In genomic region chr9:60329911-60330310, GRCm38 (mm10) we compare ENCODE assay signal across 18 mouse cellular contexts.
"Had no signal": no experiment of that assay in that cellular context is flagged by ENCODE, and none has a peak within 500 bp of the region (broad histone marks: within the 10 kb centered on the region; RNA-seq: fewer than 3 reads in every experiment).

No protein-coding gene starts in this region.

- H3K36me3 ChIP-seq: limb, embryonic 12.5 days; liver, embryonic 13.5 days; midbrain, embryonic 15.5 days; neural tube, embryonic 12.5 days; stomach, embryonic 15.5 days had no signal

- H3K9me3 ChIP-seq: limb, embryonic 12.5 days; liver, embryonic 13.5 days; megakaryocyte, embryonic 14.5 days; midbrain, embryonic 15.5 days; neural tube, embryonic 12.5 days; stomach, embryonic 15.5 days had no signal

- H3K4me3 ChIP-seq: left cerebral cortex, adult 2 months; limb, embryonic 12.5 days; liver, embryonic 13.5 days; megakaryocyte, embryonic 14.5 days; midbrain, embryonic 15.5 days; neural tube, embryonic 12.5 days; stomach, embryonic 15.5 days had no signal

- H3K27me3 ChIP-seq: limb, embryonic 12.5 days; liver, embryonic 13.5 days; midbrain, embryonic 15.5 days; neural tube, embryonic 12.5 days; stomach, embryonic 15.5 days had no signal

- H3K4me2 ChIP-seq: limb, embryonic 12.5 days; liver, embryonic 13.5 days; midbrain, embryonic 11.5 days; midbrain, embryonic 15.5 days; neural tube, embryonic 12.5 days; stomach, embryonic 15.5 days had no signal

- ATAC-seq: liver, postnatal 0 days; midbrain, embryonic 15.5 days had no signal

- H3K4me1 ChIP-seq: limb, embryonic 12.5 days; liver, embryonic 13.5 days; megakaryocyte, embryonic 14.5 days; midbrain, embryonic 15.5 days; neural tube, embryonic 12.5 days had no signal

- DNase-seq: kidney, adult 11 months; kidney, adult 9 months; kidney, postnatal 4 days; liver; liver, embryonic 13.5 days; liver, postnatal 0 days; lung, postnatal 10 days; thymus, adult 2 months; thymus, postnatal 25 days had no signal

- H3K27ac ChIP-seq: kidney, postnatal 0 days; left cerebral cortex, adult 2 months; limb, embryonic 12.5 days; liver, embryonic 13.5 days; macrophage; midbrain, embryonic 15.5 days; neural tube, embryonic 12.5 days; stomach, embryonic 15.5 days had no signal

- H3K9ac ChIP-seq: limb, embryonic 12.5 days; liver, embryonic 13.5 days; liver, postnatal 0 days; midbrain, embryonic 15.5 days; neural tube, embryonic 12.5 days; stomach, embryonic 15.5 days had no signal
